Mouse (Mus musculus) frontal cortex, postnatal 25 days (tissue): ENCODE measurements at regions not wholly inside any gene's neighbourhood (a gene's known extent, or its start where the extent isn't known, plus 50 kb on each side); places are given as distances from the start of the nearest gene placed in this dataset.

ENCODE experiments used
- DNase-seq, 2 experiments: peaks; one replicate each; pipeline ENCODE4 v3.0.0; 2022; ENCODE audit warnings: low spot score in 2 of 2

DNA sequence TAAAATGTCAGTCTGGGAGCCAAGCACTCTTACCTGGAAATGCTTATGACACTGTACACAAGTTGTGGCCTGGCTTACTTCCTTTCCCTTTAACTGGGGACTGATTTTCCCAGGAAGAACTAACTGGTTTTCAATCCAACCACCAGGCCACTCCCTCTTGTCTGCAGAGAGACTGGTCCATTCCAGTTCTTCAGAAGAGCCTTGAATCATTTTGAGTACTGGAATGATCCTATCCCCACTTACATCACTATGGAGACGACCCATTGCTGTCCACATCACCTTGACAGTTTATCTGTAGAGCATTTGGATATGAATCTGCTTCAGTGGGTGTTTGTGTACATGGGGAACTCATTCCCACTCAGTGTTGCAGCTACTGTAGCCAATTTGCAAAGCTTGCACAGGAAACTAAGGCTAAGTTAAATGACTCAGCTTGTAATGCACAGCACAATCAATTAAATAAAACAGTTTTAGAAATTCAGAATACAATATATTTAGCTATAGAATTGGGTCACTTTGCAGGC lies 121.7 kb upstream of the Prep start:
- DNase-seq = no peak

DNA sequence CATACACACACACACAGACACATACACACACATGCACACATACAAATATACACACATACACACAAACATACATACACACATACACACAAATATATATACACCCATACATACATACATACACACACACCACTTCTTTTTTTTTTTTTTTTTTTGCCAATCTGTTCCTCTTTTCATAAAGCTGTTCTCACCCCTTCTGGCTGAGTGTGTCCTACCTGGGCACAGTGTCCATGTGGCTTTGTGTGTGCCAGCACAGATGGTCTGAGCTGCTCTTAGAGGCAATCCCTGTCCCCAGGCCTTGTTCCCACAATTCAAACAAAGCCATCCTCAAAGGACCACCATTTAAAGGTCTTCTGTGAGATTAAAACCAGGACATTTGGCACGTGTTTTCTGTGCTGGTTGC lies 127.6 kb upstream of the Prep start:
- no peak for DNase-seq

DNA sequence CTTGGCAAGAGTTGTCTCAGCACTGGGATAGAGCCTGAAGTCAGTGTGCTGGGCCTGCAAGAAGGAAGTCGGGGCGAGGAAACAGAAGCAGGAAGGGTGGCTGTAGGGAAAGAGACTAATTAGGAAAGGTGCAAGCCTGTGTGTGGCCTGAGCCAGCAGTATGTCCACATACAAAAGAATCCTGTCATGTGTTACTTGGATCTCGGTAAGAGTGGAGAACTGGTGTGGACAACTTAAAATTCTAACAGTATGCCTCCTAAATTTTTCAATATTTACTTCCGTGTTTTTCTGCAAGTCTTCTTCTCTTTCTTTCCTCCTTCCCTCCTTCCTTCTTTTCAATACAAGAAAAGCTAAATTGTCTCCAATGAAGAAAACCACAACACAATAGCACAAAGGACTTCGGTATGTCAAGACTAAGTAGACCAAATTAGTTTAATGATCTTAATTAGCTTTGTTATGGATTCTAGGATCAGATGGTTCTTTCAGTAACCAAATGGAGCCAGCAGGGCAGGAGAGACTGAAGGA lies 130.0 kb upstream of the Prep start:
- DNase-seq = no peak

DNA sequence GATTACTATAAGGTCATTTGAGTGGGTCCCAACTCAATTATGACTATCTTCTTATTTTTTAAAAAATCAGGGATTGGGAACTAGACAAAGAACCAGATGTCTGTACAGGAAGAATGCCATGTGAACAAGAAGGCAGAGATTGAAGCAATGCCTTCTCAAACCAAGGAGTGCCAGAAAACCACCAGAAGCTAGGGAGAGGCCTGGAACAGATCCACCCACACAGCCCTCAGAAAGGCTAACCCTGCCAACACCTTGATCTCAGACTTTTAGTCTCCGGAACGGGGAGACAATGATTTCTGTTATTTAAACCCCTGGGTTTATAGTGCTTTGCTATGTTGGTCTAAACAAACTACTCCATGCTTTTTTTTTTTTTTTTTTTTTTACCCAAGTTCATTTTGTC lies 136.2 kb upstream of the Prep start:
- no peak for DNase-seq

DNA sequence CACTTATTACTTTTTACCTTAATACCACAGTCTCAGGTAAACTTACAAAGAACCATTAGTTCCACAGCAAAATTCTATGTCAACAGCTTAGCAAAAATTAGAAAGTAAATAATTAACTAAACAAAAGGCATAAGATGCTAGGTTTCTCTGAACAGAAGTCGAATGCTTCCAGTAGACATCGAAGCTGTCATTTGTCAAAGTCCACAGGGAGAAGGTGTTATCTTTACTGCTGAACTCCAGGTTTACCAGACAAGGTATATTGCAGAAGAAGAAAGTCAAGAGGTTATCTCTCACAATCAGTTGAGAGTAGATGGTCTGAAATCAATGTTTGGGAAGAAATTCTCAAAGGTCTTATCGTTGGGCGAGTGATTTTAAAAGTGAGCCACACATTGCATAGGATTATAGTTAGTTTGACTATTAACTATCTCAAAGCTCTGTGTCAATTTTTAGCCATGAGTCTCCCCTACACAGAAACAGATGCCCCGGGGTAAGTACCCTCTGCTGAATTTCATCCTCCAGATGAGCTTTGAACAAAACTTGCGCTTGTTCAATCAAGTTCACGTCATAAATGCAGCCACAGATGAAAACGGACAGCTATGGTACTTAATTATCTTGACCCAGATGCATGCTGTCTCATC lies 153.1 kb upstream of the Prep start:
- no peak for DNase-seq

DNA sequence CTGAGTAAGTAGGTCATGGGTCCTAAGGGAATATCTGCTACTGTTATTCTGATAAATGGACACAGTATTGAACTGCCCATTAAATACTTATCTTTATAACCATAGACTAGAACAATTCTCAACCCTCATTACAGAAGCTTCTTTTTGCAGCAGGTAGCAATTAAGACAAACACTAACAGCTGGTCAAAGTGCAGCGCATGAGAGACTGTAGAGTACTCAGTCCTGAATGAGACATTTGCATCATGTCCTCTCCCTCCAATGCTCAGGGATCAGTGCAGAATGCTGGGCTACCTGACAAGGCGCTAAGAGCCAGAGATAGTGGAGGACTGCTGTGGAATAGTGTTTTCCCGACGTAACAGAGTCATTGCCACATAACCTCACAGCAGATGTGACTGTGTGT lies 162.5 kb upstream of the Prep start:
- no peak for DNase-seq

DNA sequence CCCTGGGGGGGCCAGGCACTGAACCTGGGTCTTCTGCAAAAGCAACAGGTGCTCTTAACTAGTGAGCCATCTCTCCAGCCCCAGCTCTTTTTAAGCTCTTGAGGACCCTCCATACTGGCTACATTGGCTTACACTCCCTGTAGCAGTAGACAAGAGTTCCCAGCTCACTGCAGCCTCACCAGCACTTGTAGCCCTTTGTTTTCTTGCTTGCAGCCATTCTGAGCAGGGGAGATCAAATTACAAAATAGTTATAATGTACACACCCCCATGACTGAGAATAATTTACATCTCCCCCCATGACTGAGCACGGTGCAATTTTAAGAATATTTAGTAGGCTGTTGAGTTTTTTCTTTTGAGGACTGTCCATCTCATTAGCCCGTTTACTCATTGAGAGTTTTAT lies 165.8 kb upstream of the Prep start:
- no peak for DNase-seq

DNA sequence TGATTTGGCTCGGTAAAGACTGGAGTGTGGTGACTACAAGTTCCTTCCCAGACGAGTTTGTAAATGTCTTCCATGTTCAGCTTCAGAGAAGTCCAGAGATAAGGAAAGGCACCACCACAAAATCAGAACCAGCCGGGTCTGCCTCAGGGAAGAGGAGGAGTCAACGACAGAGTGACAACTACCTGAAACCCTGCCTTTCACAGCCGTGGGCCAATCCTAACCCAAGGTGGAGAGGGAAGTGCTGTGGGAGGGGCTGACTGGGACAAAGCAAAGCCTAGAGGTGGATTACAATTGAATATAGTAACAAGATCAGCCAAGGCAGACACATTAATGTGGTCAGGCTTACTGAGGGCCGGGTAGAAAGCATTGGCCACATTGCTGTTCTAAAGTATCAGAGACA lies 174.9 kb upstream of the Prep start:
- DNase-seq = no peak

DNA sequence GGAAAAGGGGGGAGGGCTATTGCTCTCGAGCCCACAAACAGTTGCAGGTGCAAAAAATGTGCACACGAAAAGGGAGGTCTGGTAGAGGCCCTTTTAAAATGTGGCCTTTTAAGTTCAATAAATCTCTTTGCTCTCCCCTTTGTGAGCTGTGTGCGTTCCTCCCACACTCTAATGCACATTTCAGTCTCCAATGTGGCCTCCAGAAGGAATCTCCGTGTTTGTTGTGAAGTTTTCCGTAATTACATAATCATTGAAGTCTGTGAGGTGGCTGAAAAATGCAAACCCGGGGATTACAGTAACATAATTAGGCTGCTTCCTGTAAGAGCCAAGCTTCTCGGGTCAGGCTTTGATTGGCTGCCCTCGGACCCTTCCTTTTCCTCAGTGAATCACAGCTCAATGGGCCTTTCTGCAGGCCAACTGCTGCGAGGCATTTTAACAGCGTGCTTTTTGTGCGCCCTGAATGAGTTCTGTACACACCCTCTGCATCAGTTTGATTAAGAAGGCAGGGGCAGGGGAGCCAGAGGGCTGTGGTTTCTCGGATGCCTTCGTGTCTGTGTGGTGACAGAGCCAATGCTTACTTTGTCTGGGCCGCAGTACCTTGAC lies 179.8 kb upstream of the Prep start:
- no peak for DNase-seq

DNA sequence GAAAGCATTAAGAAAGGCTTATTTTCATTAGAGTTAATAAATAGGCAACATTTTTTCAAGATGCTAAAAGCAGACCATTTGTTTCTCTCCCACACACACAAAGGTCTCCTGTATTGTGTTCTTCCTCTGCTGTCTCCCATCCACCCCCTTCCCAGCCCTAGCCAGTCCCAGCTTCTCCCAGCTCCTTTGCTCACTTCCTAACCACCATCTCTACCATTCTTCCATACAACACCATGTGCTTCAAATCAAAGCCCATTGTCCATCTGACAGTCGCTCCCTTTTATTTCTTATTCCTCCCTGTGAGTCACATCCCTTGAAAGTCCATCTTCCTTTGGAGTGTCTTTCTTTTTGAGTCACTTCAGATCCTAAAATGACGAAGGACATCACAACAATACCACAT lies 185.0 kb upstream of the Prep start:
- no peak for DNase-seq

DNA sequence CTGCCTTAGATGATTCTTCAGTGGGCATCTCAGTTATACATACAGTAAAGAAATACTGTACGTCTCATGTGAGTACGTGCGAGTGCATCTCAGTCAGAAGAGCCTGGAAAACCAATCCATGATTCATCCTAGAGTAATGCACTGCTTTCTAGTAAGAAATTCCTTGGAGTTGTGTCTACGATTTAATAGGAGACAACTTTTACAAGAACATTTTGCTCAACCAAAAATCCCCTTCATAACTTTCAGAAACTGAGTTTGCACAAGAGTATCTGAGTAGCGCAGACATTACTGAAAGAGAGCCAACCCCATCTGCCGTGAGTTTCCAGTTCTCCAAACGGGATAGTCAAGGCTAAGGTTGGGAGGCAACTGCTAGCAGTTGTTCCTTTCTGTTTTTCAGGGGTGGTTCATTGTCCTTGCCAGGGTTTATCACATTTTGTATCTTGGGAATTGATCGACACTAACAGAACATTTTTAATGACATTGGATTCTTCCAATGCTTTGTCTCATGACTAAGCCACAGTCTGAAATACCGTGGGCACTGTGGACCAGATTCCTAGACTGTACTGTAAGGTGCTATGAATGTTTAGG lies 189.8 kb upstream of the Prep start:
- DNase-seq = no peak

DNA sequence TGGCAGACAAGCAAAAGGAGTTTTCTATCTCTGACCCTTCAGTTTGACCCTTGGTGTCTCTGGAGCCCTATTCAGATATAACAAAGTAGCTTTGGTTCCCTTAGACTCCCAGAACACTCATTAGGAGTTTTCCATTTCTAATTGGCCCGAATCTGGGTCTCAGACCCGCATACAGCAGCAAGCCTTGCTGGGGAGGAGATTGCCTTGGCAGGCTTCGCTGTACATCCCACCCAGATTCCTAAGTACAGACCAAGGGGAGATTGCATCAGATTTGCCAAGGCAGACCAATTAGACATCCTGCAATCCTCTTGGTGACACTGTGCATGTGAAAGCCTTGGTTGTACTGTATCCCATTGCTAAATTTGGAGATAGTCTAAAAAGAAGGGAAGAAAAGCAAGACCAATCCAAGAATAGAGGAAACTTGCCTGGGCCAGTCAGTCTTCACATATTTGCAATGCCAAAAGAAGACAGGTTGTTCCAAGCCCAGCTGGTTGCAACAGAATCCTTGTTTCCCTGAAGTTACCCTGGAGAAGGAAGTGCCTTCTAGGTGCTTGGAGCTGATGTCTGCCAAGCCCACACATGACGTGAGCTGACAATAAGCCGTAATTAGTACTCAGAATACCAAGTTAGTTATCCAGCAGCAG lies 193.2 kb upstream of the Prep start:
- DNase-seq = no peak

DNA sequence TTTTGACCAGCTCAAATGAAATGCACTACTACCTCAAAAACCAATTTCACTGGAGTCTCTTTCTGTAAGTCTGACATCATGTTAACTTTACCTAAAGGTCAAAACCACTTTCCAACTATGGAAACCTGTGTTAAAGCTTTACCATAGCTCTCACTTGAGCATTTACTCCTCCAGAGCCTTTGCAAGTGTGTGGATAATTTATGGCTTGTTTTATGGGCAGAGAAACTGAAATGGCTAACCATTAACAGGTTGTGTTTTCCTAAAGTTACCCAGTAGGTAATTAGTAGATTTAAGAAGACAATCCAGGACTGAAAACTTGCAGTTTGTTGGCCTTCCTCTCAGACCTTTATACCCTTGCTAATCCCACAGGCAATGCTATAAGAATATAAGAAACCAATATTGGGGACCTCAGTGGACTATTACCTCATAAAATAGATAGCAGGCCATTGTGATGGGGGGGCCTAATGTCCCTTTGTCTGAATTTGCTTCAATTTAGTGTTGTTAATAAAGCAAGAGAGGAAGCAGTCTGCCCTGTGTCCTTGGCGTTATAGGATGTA lies 202.7 kb upstream of the Prep start:
- DNase-seq = no peak

DNA sequence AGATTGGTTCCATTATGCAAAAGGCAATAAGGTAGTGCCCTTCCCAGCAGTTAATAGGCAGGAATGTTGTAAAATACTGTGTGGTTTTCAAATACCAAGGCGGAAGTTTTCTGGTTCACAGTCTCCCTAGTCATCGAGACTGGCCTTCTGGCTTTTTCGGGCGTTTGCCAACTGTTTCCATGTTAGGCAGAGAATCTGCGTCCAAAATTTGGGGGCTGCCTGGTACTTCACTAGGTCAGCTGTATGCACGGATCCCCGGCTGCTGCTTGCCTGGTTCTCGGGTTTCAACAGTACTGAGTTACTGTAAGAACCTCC lies 204.7 kb upstream of the Prep start:
- no peak for DNase-seq

DNA sequence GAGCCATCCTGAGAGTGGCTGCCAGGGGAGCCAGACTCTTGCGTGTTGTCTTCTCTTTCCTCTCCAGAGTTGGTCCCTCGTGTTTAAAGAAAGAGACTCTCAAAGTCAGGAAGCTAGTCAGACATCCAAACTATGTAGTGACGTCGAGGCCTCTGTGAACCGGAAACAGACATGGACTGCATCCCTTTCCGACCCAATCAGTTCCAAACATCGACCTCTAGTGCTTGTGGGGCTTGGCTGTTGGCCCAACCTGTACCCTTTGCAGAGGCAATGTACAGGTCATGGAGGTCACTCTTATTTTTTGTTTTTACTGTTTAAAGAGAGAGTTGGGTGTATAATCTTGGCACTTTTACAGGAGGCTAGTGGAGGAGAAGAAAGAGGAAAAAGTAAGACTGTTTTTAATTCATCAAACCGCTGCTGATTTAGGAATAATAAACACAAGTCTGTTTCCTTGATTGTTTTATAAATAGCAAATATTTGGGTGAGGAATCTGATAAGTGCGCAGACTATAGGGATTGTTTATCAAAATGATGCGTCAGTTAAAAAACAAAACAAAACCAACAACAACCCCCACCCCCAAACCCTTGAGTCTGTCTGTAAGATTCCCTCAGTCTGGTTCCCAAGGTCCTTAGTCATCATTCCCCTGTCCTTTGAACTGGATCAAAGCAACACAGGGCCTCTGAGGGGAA lies 205.2 kb upstream of the Prep start:
- DNase-seq = no peak

DNA sequence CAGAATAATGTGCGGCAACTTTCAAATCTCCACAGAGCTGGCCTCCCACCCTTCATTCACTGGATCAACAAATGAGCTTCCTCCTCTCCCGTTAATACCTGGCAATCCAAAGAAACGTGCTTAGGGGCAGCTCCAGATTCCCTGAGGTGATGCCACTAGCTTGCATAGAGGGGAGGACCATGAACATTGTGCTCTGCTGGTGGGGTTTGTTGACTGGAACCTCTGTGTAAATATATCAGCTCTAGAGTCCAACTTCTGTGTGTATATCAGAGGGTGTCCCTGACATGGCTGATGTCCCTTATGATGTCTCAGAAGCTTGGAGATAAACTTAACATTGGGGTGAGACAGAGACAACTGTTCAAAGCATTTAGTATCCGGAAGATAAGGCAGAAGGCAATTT lies 209.6 kb upstream of the Prep start:
- DNase-seq = no peak

DNA sequence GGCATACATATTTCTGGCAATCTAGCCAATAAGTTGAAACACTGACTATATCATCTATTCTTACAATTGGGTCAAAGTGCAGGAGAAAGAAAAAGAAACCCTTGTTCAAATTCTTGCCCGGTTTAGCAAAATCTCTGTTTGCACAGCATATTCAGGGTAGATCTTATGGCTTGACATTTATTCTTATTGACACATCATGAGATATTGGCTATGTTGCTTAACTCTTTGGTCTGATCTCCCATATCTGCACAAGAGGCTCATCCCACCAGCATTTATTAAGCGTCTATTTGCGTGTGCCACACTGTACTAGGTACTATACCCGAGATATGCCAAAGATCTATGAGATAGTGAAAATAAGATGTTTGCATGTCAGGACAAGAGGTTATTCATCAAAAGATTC lies 212.9 kb upstream of the Prep start:
- no peak for DNase-seq

DNA sequence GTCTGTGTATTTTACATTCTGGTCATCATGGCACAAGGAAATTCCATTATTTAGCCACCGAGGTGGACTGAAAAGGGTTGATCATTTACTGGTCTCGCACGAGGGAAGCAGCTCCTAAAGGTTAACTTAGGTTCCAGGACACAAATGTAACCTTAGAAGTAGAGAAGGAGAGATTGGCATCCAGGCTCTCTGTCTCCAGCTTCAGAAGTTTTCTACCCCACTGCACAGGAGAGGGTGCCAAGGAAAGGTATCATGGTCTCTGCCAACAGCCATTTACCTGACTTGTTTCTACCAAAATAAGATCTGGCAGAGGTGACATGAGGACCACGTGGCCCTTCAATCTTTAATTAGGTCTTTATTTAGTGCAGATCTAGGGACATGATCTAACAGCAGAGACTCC lies 218.0 kb upstream of the Prep start:
- DNase-seq = no peak

DNA sequence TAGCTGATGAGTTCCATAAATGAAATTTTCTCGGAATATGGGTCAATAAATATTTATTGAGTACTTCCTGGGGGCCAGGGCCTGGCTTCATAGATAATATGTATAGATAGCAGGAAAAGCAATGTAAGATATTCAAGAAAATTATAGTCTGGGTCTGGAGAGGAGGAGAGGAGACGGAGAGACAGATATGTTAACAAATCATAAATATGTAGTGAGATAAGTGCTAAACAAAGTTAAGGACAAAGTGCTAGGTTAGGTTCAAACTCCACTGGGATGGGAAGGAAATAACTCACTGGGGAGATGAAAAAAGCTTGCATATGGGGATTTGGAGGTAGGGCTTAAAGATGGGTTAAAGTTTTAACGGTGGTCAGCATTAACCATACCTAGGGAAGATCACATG lies 220.2 kb upstream of the Prep start:
- no peak for DNase-seq

DNA sequence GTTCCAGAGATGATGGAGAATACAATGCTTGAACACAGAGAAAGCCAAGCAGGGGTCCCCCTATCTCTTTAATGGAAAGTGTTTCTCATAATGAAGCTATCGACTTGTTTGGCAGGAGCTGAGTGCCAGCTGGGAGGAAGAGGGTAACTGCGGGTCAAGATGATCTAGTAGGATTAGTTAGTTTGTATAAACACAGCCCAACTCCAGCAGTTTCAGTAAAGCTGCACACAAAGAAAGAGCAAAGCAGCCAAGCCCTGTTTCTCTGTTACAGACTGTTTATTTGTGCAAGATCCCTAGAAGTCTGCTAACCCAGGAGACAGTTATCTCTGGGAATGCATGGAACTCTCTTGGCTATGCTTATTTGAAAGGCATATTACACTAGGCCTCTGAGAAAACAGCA lies 220.9 kb upstream of the Prep start:
- no peak for DNase-seq

DNA sequence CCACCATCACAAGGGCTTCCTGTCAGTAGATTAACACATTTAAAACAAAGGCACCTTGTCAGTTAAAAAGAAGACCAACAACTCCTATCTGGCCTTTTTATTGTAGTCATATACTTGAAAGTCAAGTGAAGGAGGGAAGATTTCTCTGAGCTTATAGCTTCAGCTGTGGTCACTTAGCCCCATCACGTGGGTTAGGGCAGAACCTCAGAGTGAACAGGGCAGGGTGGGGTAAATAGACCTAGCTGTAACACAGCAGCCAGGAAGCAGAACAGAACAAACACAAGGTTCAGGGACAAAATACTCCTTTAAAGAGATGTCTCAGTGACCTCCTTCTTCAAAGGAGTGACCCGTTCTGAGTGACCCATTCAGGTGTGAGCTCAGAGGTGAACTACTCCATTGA lies 226.6 kb upstream of the Prep start:
- DNase-seq = no peak

DNA sequence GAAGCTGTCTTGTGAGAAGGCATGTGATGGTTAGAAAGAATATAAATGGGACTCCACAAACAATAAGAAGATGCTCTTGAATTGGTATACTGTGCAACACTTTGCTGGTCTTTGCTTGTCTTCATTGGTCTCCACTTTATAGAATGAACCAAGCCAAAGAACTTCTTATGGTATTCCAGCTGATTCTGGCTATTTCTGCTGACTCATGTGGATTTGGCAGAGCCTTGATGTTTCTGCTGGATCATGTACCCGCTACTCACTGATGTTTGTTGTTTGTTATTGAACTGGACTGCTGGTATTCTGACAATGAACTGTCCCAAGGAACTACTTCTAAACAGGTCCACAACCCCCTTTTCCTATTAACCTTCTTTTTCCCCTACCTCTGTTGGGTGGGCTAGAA lies 234.5 kb upstream of the Prep start:
- DNase-seq = no peak
